Mouse (Mus musculus) midbrain, embryonic 12.5 days (tissue): ENCODE data around the gene Tmub1. TPM values are rescaled to one million over a fixed set of nuclear protein-coding genes. Genes with fewer than 3 reads are reported as not detected.
"Not testable (repeated sequence)": the region's sequence is repeated elsewhere in the genome, so short reads cannot be mapped to it uniquely, and the experiment has no call there.

Experiments
- ATAC-seq: fragments of 200-750 bp; cut with Nextera tagmentation; 2 replicates; pipeline ENCODE4 v1.8.0; 2017; ENCODE audit warnings: low read depth, moderate TSS enrichment, moderate library complexity; ENCODE audit not compliant: low FRiP score
- H3K27ac ChIP-seq: fragments of 300-500 bp; sonication (generic); replicated peaks from 2 replicates; pipeline ENCODE4 v1.5.1; 2016; ENCODE audit warnings: mild to moderate bottlenecking
- H3K27me3 ChIP-seq: fragments of 300-500 bp; sonication (generic); 2 replicates; pipeline ENCODE4 v1.6.1; 2016; ENCODE audit warnings: mild to moderate bottlenecking
- H3K36me3 ChIP-seq: fragments of 300-500 bp; sonication (generic); 2 replicates; pipeline ENCODE4 v1.6.1; 2016
- H3K4me1 ChIP-seq: fragments of 300-500 bp; sonication (generic); 2 replicates; pipeline ENCODE4 v1.6.1; 2016
- H3K4me2 ChIP-seq: fragments of 300-500 bp; sonication (generic); replicated peaks from 2 replicates; pipeline ENCODE4 v1.6.1; 2016; ENCODE audit warnings: mild to moderate bottlenecking, moderate library complexity
- H3K4me3 ChIP-seq: fragments of 300-500 bp; sonication (generic); 2 replicates; pipeline ENCODE4 v1.5.1; 2016; ENCODE audit warnings: mild to moderate bottlenecking
- H3K9ac ChIP-seq: fragments of 300-500 bp; sonication (generic); replicated peaks from 2 replicates; pipeline ENCODE4 v1.6.1; 2016; ENCODE audit warnings: mild to moderate bottlenecking, moderate library complexity
- H3K9me3 ChIP-seq: fragments of 300-500 bp; sonication (generic); 2 replicates; pipeline ENCODE4 v1.6.1; 2016; ENCODE audit warnings: mild to moderate bottlenecking
- WGBS: fragments of 180-500 bp; shearing (Covaris S2); methylation state at CpG from one replicate; pipeline ENCODE4 v1.1.7; 2016; 5-methylcytosine and 5-hydroxymethylcytosine counted together
- polyA plus RNA-seq: library from polyadenylated mRNA; unstranded; fragments of >200 nt; fragmentation: Nextera tagmentation; extraction: Ambion mirVana; gene quantifications from 2 replicates; pipeline ENCODE4 v1.2.1, GENCODE M21; 2016

Tmub1 gene
- polyA plus RNA-seq, 1 experiment from 2014 or later, result 35.4 TPM

DNA sequence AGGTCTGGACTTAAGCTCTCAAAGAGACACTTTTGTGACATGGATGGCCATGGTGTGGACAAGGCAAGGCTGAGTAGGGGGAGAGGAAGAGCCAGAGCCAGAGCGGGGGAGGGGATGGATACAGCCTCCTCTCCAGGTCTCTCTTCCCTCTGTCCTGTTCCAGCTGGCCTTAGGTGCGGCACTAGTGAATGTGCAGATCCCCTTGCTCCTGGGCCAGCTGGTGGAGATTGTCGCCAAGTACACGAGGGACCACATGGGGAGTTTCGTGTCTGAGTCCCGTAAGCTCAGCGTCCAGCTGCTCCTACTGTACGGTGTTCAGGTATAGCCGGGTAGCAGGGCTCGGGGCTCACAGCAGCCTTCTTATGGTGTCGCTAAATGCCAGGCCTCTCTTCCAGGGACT, 47.3 kb downstream of the Tmub1 start:
- no peak overlapping the region for H3K4me2 ChIP-seq
- H3K27ac ChIP-seq, result no peak overlapping the region
- 86% methylated on average over 11 of the region's 11 CpGs for WGBS
- no peak overlapping the region for H3K9ac ChIP-seq
- H3K4me3 ChIP-seq, result no peak overlapping the region
- no peak for ATAC-seq
- peaks cover 43% of the 10 kb centered on the region for H3K36me3 ChIP-seq
- no peaks in the 10 kb centered on the region for H3K9me3 ChIP-seq
- no peaks in the 10 kb centered on the region for H3K27me3 ChIP-seq
- H3K4me1 ChIP-seq, result no peaks in the 10 kb centered on the region

DNA sequence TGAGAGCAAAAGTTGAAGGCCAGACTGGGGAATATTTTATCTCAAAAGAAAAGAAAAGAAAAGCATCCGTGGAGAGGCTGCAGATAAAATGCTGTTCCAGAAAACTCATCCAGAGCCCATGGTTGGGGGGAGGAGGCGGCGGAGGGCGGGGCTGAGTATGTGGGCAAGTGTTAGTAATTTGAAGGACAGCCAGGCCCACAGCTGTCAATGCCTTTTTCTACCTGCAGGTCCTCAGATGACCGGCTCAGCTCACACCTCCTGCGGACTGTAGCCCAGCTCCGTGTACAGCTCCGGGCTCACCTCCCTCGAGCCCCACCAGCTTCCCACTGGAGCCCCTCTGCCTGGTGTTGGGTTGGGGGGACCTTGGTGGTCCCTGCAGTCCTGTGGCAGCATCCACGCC, 48.0 kb downstream of the Tmub1 start:
- Histone ChIP-seq H3K4me1 (peaks cover 5% of the 10 kb centered on the region; the same call in 1 of the 2 replicates), H3K27ac (no peak overlapping the region), H3K9me3 (no peaks in the 10 kb centered on the region), H3K27me3 (no peaks in the 10 kb centered on the region), H3K4me2 (no peak overlapping the region), H3K9ac (no peak overlapping the region), H3K4me3 (no peak overlapping the region), H3K36me3 (peaks cover 41% of the 10 kb centered on the region)
- 88% methylated on average over 10 of the region's 10 CpGs for WGBS
- ATAC-seq, result no peak

DNA sequence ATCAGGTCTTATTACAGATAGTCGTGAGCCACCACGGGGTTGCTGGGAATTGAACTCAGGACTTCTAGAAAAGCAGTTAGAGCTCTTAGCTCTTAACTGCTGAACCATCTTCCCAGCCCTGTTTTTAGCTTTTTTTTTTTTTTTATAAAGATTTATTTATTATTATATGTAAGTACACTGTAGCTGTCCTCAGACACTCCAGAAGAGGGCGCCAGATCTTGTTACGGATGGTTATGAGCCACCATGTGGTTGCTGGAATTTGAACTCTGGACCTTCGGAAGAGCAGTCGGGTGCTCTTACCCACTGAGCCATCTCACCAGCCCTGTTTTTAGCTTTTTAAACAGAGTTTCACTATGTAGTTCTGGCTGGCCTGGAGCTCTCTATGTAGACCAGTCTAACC, 51.4 kb downstream of the Tmub1 start:
- not testable (repeated sequence) for H3K9ac ChIP-seq, H3K27ac ChIP-seq, H3K9me3 ChIP-seq, H3K27me3 ChIP-seq, H3K4me3 ChIP-seq, ATAC-seq, H3K4me2 ChIP-seq, H3K4me1 ChIP-seq
- H3K36me3 ChIP-seq, result peaks cover 13% of the 10 kb centered on the region; the same call in 1 of the 2 replicates
- 85% methylated on average over 6 of the region's 6 CpGs for WGBS

Other genes starting within 250 kb of the Tmub1 start
- gene Kcnh2, start 96.2 kb downstream of the Tmub1 start, polyA plus RNA-seq, result 18.0 and 18.5 TPM in 2 replicates
- gene Nos3, start 83.0 kb downstream of the Tmub1 start, polyA plus RNA-seq, result 7.1 and 9.2 TPM in 2 replicates
- gene Atg9b, start 55.7 kb downstream of the Tmub1 start, polyA plus RNA-seq, result 0.35 and 0.46 TPM in 2 replicates
- 47.1 and 48.0 TPM in 2 replicates for gene Abcb8, start 54.2 kb downstream of the Tmub1 start, polyA plus RNA-seq
- gene Asic3, start 34.5 kb downstream of the Tmub1 start, polyA plus RNA-seq, result 0.17 and 0.27 TPM in 2 replicates
- 64.1 and 76.9 TPM in 2 replicates for gene Cdk5, start 24.3 kb downstream of the Tmub1 start, polyA plus RNA-seq
- gene Slc4a2, start 24.0 kb downstream of the Tmub1 start, polyA plus RNA-seq, result 32.7 and 35.7 TPM in 2 replicates
- gene Fastk, start 2.6 kb downstream of the Tmub1 start, polyA plus RNA-seq, result 102 and 116 TPM in 2 replicates
- gene Agap3, start 4.3 kb upstream of the Tmub1 start, polyA plus RNA-seq, result 60.4 and 64.6 TPM in 2 replicates
- 0.10 and 0.18 TPM in 2 replicates for gene Gbx1, start 79.3 kb upstream of the Tmub1 start, polyA plus RNA-seq
- gene Asb10, start 93.1 kb upstream of the Tmub1 start, polyA plus RNA-seq, result 0.16 and 0.19 TPM in 2 replicates
- gene 4931409K22Rik, start 109.0 kb upstream of the Tmub1 start, polyA plus RNA-seq, result 0.06 and 0.09 TPM in 2 replicates
- 126 TPM in 2 replicates for gene Abcf2, start 129.6 kb upstream of the Tmub1 start, polyA plus RNA-seq
- gene Chpf2, start 138.9 kb upstream of the Tmub1 start, polyA plus RNA-seq, result 18.3 and 22.1 TPM in 2 replicates
- gene Smarcd3, start 176.6 kb upstream of the Tmub1 start, polyA plus RNA-seq, result 108 and 120 TPM in 2 replicates
- gene Nub1, start 237.7 kb upstream of the Tmub1 start, polyA plus RNA-seq, result 37.3 and 37.6 TPM in 2 replicates